ENCODE assay signal across 10 mouse cellular contexts in the genomic region with DNA sequence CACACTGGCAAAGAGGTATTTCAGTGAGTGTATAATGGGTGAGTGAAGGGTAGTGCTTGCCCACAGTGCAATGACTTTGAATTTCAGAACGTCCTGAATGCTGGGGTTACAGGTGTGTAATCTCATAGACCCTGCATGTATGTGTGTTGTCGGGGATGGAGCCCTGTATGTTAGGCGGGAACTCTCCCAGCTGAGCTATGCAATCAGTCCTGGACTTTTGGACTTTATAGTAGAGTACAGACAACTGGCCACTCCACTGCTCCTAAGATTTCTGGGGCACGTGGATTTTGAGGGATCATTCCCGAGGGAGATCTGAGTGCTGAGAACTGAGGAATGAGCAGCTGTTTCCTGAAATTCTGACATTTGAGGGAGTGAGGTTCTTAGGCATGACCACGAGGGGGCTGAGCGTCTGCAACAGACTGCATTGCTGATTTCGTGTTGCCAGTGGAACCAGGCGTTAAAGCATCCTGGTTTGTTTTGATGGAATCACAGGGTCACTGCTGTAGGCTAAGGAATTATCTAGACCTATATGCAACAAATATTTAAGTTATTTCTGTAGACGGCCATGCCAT. TPM values are rescaled to one million over a fixed set of nuclear protein-coding genes. Genes with fewer than 3 reads are reported as not detected.
A peak's percentile ranks its signal among the peaks of the same experiment; 100 is the strongest.
DNase-seq lines count a peak whose midpoint lies in the region; ATAC-seq and TF ChIP-seq lines count a peak whose summit lies in the region.
"Had no signal": no experiment of that assay in that cellular context is flagged by ENCODE, and none has a peak within 500 bp of the region (broad histone marks: within the 10 kb centered on the region; RNA-seq: fewer than 3 reads in every experiment).

No protein-coding gene starts in this region.

- no peak overlapping the region for H3K27ac ChIP-seq in gastrocnemius, adult 2 months
- H3K27ac ChIP-seq in intestine, embryonic 16.5 days (ENCODE audit: low read length), result no peak overlapping the region

- H3K9me3 ChIP-seq in intestine, embryonic 16.5 days (ENCODE audit: control insufficient read depth, low read length), result no peaks in the 10 kb centered on the region

- peak; percentile 14; the same call in 1 of the 2 replicates for TF ChIP-seq CTCF in gastrocnemius, adult 2 months (IDR thresholded peaks at IDR 0.05)
- TF ChIP-seq CTCF in lung, adult 2 months (IDR thresholded peaks at IDR 0.05; ENCODE audit: insufficient read depth, low read length), result peak; percentile 51

- H3K36me3 ChIP-seq in intestine, embryonic 16.5 days (ENCODE audit: control insufficient read depth, insufficient read depth, low read length), result no peaks in the 10 kb centered on the region

- no peak overlapping the region for H3K4me3 ChIP-seq in gastrocnemius, adult 2 months
- H3K4me3 ChIP-seq in lung, adult 2 months (replicated peaks; ENCODE audit: extremely low read depth, low read depth, low read length), result no peak overlapping the region
- H3K4me3 ChIP-seq in intestine, embryonic 16.5 days (ENCODE audit: low read length), result no peak overlapping the region

- WGBS in lung, adult 2 months, result 42% methylated on average over 10 of the region's 10 CpGs
- WGBS in intestine, embryonic 16.5 days, result 40% methylated on average over 10 of the region's 10 CpGs

- H3K27me3 ChIP-seq in intestine, embryonic 16.5 days (replicated peaks; ENCODE audit: control insufficient read depth, insufficient read depth, low read length), result no peaks in the 10 kb centered on the region

- no peak overlapping the region for H3K4me2 ChIP-seq in intestine, embryonic 16.5 days (ENCODE audit: low read depth, low read length)

- H3K9ac ChIP-seq in intestine, embryonic 16.5 days (ENCODE audit: low read depth, low read length), result no peak overlapping the region

- intact Hi-C loops in gastrocnemius, adult 2 months (cut with DNase I), result no loop called here
- intact Hi-C loops in gastrocnemius, postnatal 14 days (cut with DNase I; ENCODE audit: low total_unique reads), result no loop called here

- no peak for TF ChIP-seq POLR2A in lung, adult 2 months (IDR thresholded peaks at IDR 0.05; ENCODE audit: borderline replicate concordance, extremely low read depth, low read depth, low read length)

- no peak for DNase-seq in gastrocnemius, adult 2 months
- DNase-seq in gastrocnemius, postnatal 14 days, result no peak
- DNase-seq in lung, adult 2 months, result no peak
- no peak for DNase-seq in lung, postnatal 36 days
- peak; percentile 17 for DNase-seq in brain, adult 2 months (ENCODE audit: low read depth, low spot score)
- DNase-seq in cerebellum, adult 9-11 months, result no peak
- DNase-seq in ovary, postnatal 10 days (ENCODE audit: low spot score), result no peak
- DNase-seq: thymus, postnatal 4 days had no signal

- peak; percentile 60; the same call in 1 of the 2 replicates for ATAC-seq in intestine, embryonic 16.5 days

- no peaks in the 10 kb centered on the region for H3K4me1 ChIP-seq in lung, adult 2 months (ENCODE audit: control insufficient read depth, insufficient read depth, low read length)
- H3K4me1 ChIP-seq in intestine, embryonic 16.5 days (ENCODE audit: control insufficient read depth, insufficient read depth, low read length), result 0 out of 2 replicates have a peak, but pooled peaks cover 2% of the 10 kb centered on the region

RNA-seq across cellular contexts. Expression of a gene that starts 1.6 kb away (rescaled TPM):
- total RNA-seq in gastrocnemius, adult 2 months (2021), result under 1 TPM in 1 of 2 experiments, not detected in 1; 0.06 TPM
- total RNA-seq in gastrocnemius, postnatal 14 days (2021), result under 1 TPM; 0.53 to 0.91 TPM
- 0.07 TPM in 2 replicates for polyA plus RNA-seq in lung, adult 2 months (2012; rRNA removed)
- polyA plus RNA-seq in intestine, embryonic 16.5 days (2015; fragmentation: Nextera tagmentation; extraction: Ambion mirVana), result 1.3 and 1.4 TPM in 2 replicates
- total RNA-seq: megakaryocyte-erythroid progenitor cell, adult 5-6 weeks had no signal
